26 mouse cellular contexts compared by ENCODE assay signal in the genomic region with DNA sequence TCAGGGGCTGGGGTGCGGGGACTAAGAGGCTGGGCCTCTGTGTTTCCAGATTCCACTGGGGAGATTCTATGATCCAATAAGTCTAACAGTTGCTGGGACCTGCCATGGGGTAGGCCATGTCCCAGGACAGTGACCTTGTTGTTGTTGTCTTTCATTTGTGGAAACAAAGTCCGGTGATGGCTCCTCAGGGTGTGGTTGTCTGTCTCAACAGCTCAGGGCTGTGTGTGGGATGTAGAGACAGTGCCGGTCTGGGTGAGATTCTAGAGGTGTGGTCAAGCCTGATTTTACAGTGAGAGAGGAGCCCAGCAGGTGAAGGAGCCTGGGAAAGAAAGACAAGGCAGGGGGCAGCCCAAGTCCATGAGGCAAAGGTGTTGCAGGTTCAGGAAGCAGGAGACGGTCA.
DNase-seq lines count a peak whose midpoint lies in the region; ATAC-seq lines count a peak whose summit lies in the region.
"Had no signal": no experiment of that assay in that cellular context is flagged by ENCODE, and none has a peak within 500 bp of the region (broad histone marks: within the 10 kb centered on the region; RNA-seq: fewer than 3 reads in every experiment).

No protein-coding gene starts in this region.

- no peak overlapping the region for H3K4me3 ChIP-seq in hindbrain, embryonic 10.5 days
- no peak overlapping the region for H3K4me3 ChIP-seq in hindbrain, embryonic 11.5 days (ENCODE audit: low read depth, low read length)
- no peak overlapping the region for H3K4me3 ChIP-seq in limb, embryonic 10.5 days
- H3K4me3 ChIP-seq: embryonic facial prominence, embryonic 13.5 days; erythroblast, embryonic 14.5 days; forebrain, embryonic 12.5 days; forebrain, embryonic 15.5 days; gastrocnemius, adult 2 months had no signal

- peak overlapping the region; percentile 29; the same call in 1 of the 2 replicates for H3K27ac ChIP-seq in hindbrain, embryonic 10.5 days
- no peak overlapping the region for H3K27ac ChIP-seq in hindbrain, embryonic 11.5 days (ENCODE audit: low read depth, low read length)
- H3K27ac ChIP-seq in limb, embryonic 10.5 days = 0 out of 2 replicates have a peak overlapping the region, but pooled peaks have one; percentile 61
- H3K27ac ChIP-seq: embryonic facial prominence, embryonic 13.5 days; forebrain, embryonic 12.5 days; forebrain, embryonic 15.5 days; gastrocnemius, adult 2 months; hindbrain, embryonic 14.5 days; hindbrain, postnatal 0 days had no signal

- peaks cover 63% of the 10 kb centered on the region for H3K27me3 ChIP-seq in hindbrain, embryonic 10.5 days (ENCODE audit: insufficient read depth, poor library complexity, severe bottlenecking)
- H3K27me3 ChIP-seq in hindbrain, embryonic 11.5 days (ENCODE audit: control insufficient read depth, insufficient read depth, low read length) = no peaks in the 10 kb centered on the region; the same call in 1 of the 2 replicates
- no peaks in the 10 kb centered on the region for H3K27me3 ChIP-seq in limb, embryonic 10.5 days (ENCODE audit: low read depth, poor library complexity, severe bottlenecking)
- H3K27me3 ChIP-seq: embryonic facial prominence, embryonic 13.5 days; forebrain, embryonic 15.5 days had no signal

- WGBS in hindbrain, embryonic 10.5 days = 85% methylated on average over 4 of the region's 4 CpGs
- 95% methylated on average over 4 of the region's 4 CpGs for WGBS in hindbrain, embryonic 11.5 days
- WGBS in limb, embryonic 10.5 days = 89% methylated on average over 4 of the region's 4 CpGs

- peaks cover 57% of the 10 kb centered on the region for H3K4me1 ChIP-seq in hindbrain, embryonic 10.5 days (replicated peaks)
- H3K4me1 ChIP-seq in hindbrain, embryonic 11.5 days (replicated peaks; ENCODE audit: control insufficient read depth, insufficient read depth, low read length) = peaks cover 2% of the 10 kb centered on the region; the same call in 1 of the 2 replicates
- H3K4me1 ChIP-seq in limb, embryonic 10.5 days = peaks cover 53% of the 10 kb centered on the region

- H3K36me3 ChIP-seq in hindbrain, embryonic 10.5 days = no peaks in the 10 kb centered on the region
- no peaks in the 10 kb centered on the region for H3K36me3 ChIP-seq in hindbrain, embryonic 11.5 days (ENCODE audit: control insufficient read depth, insufficient read depth, low read length)
- H3K36me3 ChIP-seq in limb, embryonic 10.5 days = no peaks in the 10 kb centered on the region
- H3K36me3 ChIP-seq: embryonic facial prominence, embryonic 13.5 days; forebrain, embryonic 12.5 days; forebrain, embryonic 15.5 days; G1E had no signal

- H3K9ac ChIP-seq in hindbrain, embryonic 11.5 days (ENCODE audit: low read depth, low read length) = no peak overlapping the region
- H3K9ac ChIP-seq: embryonic facial prominence, embryonic 13.5 days; forebrain, embryonic 12.5 days; forebrain, embryonic 15.5 days; hindbrain, embryonic 14.5 days had no signal

- no peaks in the 10 kb centered on the region for H3K9me3 ChIP-seq in hindbrain, embryonic 10.5 days
- H3K9me3 ChIP-seq in hindbrain, embryonic 11.5 days (ENCODE audit: control insufficient read depth, low read length) = no peaks in the 10 kb centered on the region
- H3K9me3 ChIP-seq in limb, embryonic 10.5 days (replicated peaks) = no peaks in the 10 kb centered on the region
- H3K9me3 ChIP-seq: embryonic facial prominence, embryonic 13.5 days; forebrain, embryonic 12.5 days; forebrain, embryonic 15.5 days had no signal

- DNase-seq in hindbrain, embryonic 10.5 days (ENCODE audit: low spot score) = no peak
- no peak for DNase-seq in hindbrain, embryonic 11.5 days (ENCODE audit: low spot score)
- DNase-seq in R1 (ENCODE audit: low read depth, low spot score) = peak; percentile 63
- no peak for DNase-seq in limb, embryonic 10.5 days (ENCODE audit: low spot score)
- no peak for DNase-seq in frontal cortex, postnatal 36 days (ENCODE audit: low spot score in 2 of 2)
- no peak for DNase-seq in right cerebral cortex, adult 2 months (ENCODE audit: low spot score in 2 of 2)
- no peak for DNase-seq in adrenal gland, adult 8-10 months
- no peak for DNase-seq in spleen, adult 12 weeks (ENCODE audit: low spot score)
- DNase-seq: adrenal gland, postnatal 14 days; cerebellum, adult 11 months; cerebellum, adult 2 months; cerebellum, adult 9-11 months; cerebellum, postnatal 25 days; heart, adult 11 months had no signal

- H3K4me2 ChIP-seq in hindbrain, embryonic 11.5 days (replicated peaks; ENCODE audit: low read depth, low read length) = no peak overlapping the region
- H3K4me2 ChIP-seq: embryonic facial prominence, embryonic 13.5 days; forebrain, embryonic 12.5 days; forebrain, embryonic 15.5 days; heart, embryonic 11.5 days; hindbrain, embryonic 14.5 days had no signal

- ATAC-seq in hindbrain, embryonic 11.5 days (ENCODE audit: low FRiP score) = no peak
- ATAC-seq: activated CD4-positive, CD25-positive, alpha-beta regulatory T cell, adult 4 months; forebrain, embryonic 15.5 days; hindbrain, postnatal 0 days; inflammation-experienced regulatory T-cells, adult 6 months; intestine, embryonic 16.5 days had no signal
